Mouse (Mus musculus) megakaryocyte, embryonic 14.5 days (primary cell): ENCODE measurements around the gene Ctdspl. TPM values are rescaled to one million over a fixed set of nuclear protein-coding genes. Genes with fewer than 3 reads are reported as not detected.

Experiments used
- H3K27me3 ChIP-seq: replicated peaks from 2 replicates; pipeline ENCODE3; 2012; ENCODE audit warnings: inconsistent platforms
- H3K36me3 ChIP-seq: replicated peaks from 2 replicates; pipeline ENCODE3; 2012; ENCODE audit warnings: low read length, inconsistent platforms, mixed read lengths
- H3K4me1 ChIP-seq: 2 replicates; pipeline ENCODE4 v1.6.1; 2012; ENCODE audit warnings: inconsistent platforms
- H3K4me3 ChIP-seq: replicated peaks from 2 replicates; pipeline ENCODE3; 2012; ENCODE audit warnings: moderate library complexity, mild to moderate bottlenecking, inconsistent platforms
- H3K9me3 ChIP-seq: 2 replicates; pipeline ENCODE4 v1.6.1; 2012; ENCODE audit warnings: inconsistent platforms
- FLI1 ChIP-seq: IDR thresholded peaks from 2 replicates; pipeline ENCODE4 v1.6.1; 2012; ENCODE audit warnings: low read length, inconsistent platforms, mixed read lengths
- GATA1 ChIP-seq: IDR thresholded peaks from 3 replicates; pipeline ENCODE4 v1.6.1; 2012; ENCODE audit warnings: mixed read lengths, low read length, inconsistent platforms, borderline replicate concordance
- polyA plus RNA-seq: library from polyadenylated mRNA; stranded (reverse); fragments of >175 nt; gene quantifications from 2 replicates; pipeline ENCODE4 v1.2.3, GENCODE M21; 2012; ENCODE audit warnings: low replicate concordance; ENCODE audit not compliant: insufficient read depth

The Ctdspl gene
- polyA plus RNA-seq, 1 experiment = 4.2 TPM

GRCm38 (mm10) chr9:118942030-118942429 lies 15.8 kb downstream of the Ctdspl start:
- no peaks in the 10 kb centered on the region for H3K9me3 ChIP-seq

GRCm38 (mm10) chr9:118943941-118944340 lies 17.7 kb downstream of the Ctdspl start:
- H3K9me3 ChIP-seq = no peaks in the 10 kb centered on the region
- peaks cover 45% of the 10 kb centered on the region for H3K36me3 ChIP-seq
- H3K4me1 ChIP-seq = peaks cover 60% of the 10 kb centered on the region
- H3K27me3 ChIP-seq = no peaks in the 10 kb centered on the region
- TF ChIP-seq FLI1 (no peak), GATA1 (no peak)
- H3K4me3 ChIP-seq = peak overlapping the region; percentile 90

More at GRCm38 (mm10) chr9:118942030-118942429, 15.8 kb downstream of the Ctdspl start:
- Histone ChIP-seq H3K27me3 (no peaks in the 10 kb centered on the region), H3K4me3 (no peak overlapping the region), H3K4me1 (peaks cover 58% of the 10 kb centered on the region), H3K36me3 (peaks cover 40% of the 10 kb centered on the region)
- TF ChIP-seq FLI1 (no peak), GATA1 (no peak)

- Histone ChIP-seq H3K9me3 (no peaks in the 10 kb centered on the region), H3K27me3 (no peaks in the 10 kb centered on the region)
- TF ChIP-seq GATA1 = no peak
- TF ChIP-seq FLI1 = no peak
Measured at GRCm38 (mm10) chr9:118944388-118944787, 18.1 kb downstream of the Ctdspl start.

GRCm38 (mm10) chr9:118948486-118948885 lies 22.2 kb downstream of the Ctdspl start:
- Histone ChIP-seq H3K4me3 (no peak overlapping the region), H3K36me3 (peaks cover 52% of the 10 kb centered on the region), H3K9me3 (no peaks in the 10 kb centered on the region), H3K4me1 (peaks cover 71% of the 10 kb centered on the region), H3K27me3 (no peaks in the 10 kb centered on the region)
- no peak for TF ChIP-seq FLI1
- no peak for TF ChIP-seq GATA1

More at GRCm38 (mm10) chr9:118944388-118944787, 18.1 kb downstream of the Ctdspl start:
- peaks cover 46% of the 10 kb centered on the region for H3K36me3 ChIP-seq
- H3K4me3 ChIP-seq = peak overlapping the region; percentile 90
- H3K4me1 ChIP-seq = peaks cover 62% of the 10 kb centered on the region

- Histone ChIP-seq H3K9me3 (no peaks in the 10 kb centered on the region), H3K27me3 (no peaks in the 10 kb centered on the region), H3K36me3 (peaks cover 58% of the 10 kb centered on the region), H3K4me1 (peaks cover 67% of the 10 kb centered on the region), H3K4me3 (no peak overlapping the region)
- TF ChIP-seq FLI1 (no peak), GATA1 (no peak)
Measured at GRCm38 (mm10) chr9:118949124-118949523, 22.9 kb downstream of the Ctdspl start.

GRCm38 (mm10) chr9:118949654-118950053 lies 23.4 kb downstream of the Ctdspl start:
- H3K4me1 ChIP-seq = peaks cover 62% of the 10 kb centered on the region
- no peaks in the 10 kb centered on the region for H3K27me3 ChIP-seq
- 0 out of 2 replicates have a peak, but pooled peaks cover under 1% of the 10 kb centered on the region for H3K9me3 ChIP-seq
- H3K4me3 ChIP-seq = no peak overlapping the region
- peaks cover 64% of the 10 kb centered on the region for H3K36me3 ChIP-seq
- TF ChIP-seq FLI1 (no peak), GATA1 (no peak)

GRCm38 (mm10) chr9:118950061-118950460 lies 23.8 kb downstream of the Ctdspl start:
- Histone ChIP-seq H3K4me1 (peaks cover 62% of the 10 kb centered on the region), H3K9me3 (peaks cover 3% of the 10 kb centered on the region), H3K4me3 (no peak overlapping the region), H3K36me3 (peaks cover 68% of the 10 kb centered on the region), H3K27me3 (no peaks in the 10 kb centered on the region)
- TF ChIP-seq FLI1 = no peak
- no peak for TF ChIP-seq GATA1

GRCm38 (mm10) chr9:118950751-118951150 lies 24.5 kb downstream of the Ctdspl start:
- Histone ChIP-seq H3K4me3 (no peak overlapping the region), H3K4me1 (peaks cover 56% of the 10 kb centered on the region), H3K27me3 (no peaks in the 10 kb centered on the region), H3K9me3 (peaks cover 3% of the 10 kb centered on the region), H3K36me3 (peaks cover 72% of the 10 kb centered on the region)
- TF ChIP-seq GATA1 (no peak), FLI1 (no peak)

GRCm38 (mm10) chr9:118951381-118951780 lies 25.1 kb downstream of the Ctdspl start:
- Histone ChIP-seq H3K27me3 (no peaks in the 10 kb centered on the region), H3K9me3 (peaks cover 3% of the 10 kb centered on the region), H3K36me3 (peaks cover 79% of the 10 kb centered on the region), H3K4me1 (peaks cover 52% of the 10 kb centered on the region), H3K4me3 (no peak overlapping the region)
- TF ChIP-seq GATA1 (no peak), FLI1 (no peak)

- TF ChIP-seq GATA1 = no peak
- TF ChIP-seq FLI1 = no peak
- peaks cover 3% of the 10 kb centered on the region for H3K9me3 ChIP-seq
- peaks cover 87% of the 10 kb centered on the region for H3K36me3 ChIP-seq
- H3K27me3 ChIP-seq = no peaks in the 10 kb centered on the region
- H3K4me3 ChIP-seq = no peak overlapping the region
- peaks cover 58% of the 10 kb centered on the region for H3K4me1 ChIP-seq
Measured at GRCm38 (mm10) chr9:118952180-118952579, 25.9 kb downstream of the Ctdspl start.
